Mouse (Mus musculus) CH12.LX (cell line): Measurements from ENCODE around the gene Taar1. TPM values are rescaled to one million over a fixed set of nuclear protein-coding genes. Genes with fewer than 3 reads are reported as not detected.

Source experiments
- DNase-seq: peaks from one replicate; pipeline ENCODE4 v3.0.0-alpha.2; 2013; ENCODE audit errors: extremely low read depth
- H3K27ac ChIP-seq: 2 replicates; pipeline ENCODE4 v1.5.1; 2012; ENCODE audit warnings: low read depth, mild to moderate bottlenecking, control low read depth, moderate library complexity; ENCODE audit not compliant: insufficient read depth
- H3K27me3 ChIP-seq: replicated peaks from 2 replicates; pipeline ENCODE3; 2012; ENCODE audit warnings: inconsistent platforms
- H3K36me3 ChIP-seq, 2 experiments: replicated peaks in 1 of 2; 2 replicates each; pipeline versions ENCODE3 to v1.6.1; 2012; ENCODE audit warnings: inconsistent platforms in 1 of 2, low read length in 1 of 2, mild to moderate bottlenecking in 1 of 2, mixed read lengths in 1 of 2, moderate library complexity in 1 of 2; ENCODE audit not compliant: control insufficient read depth in 1 of 2, insufficient read depth in 1 of 2
- H3K4me1 ChIP-seq, 2 experiments: 2 replicates each; pipeline ENCODE4 v1.6.1; 2012; ENCODE audit warnings: inconsistent platforms in 1 of 2, moderate library complexity in 1 of 2; ENCODE audit not compliant: insufficient read depth in 2 of 2, control insufficient read depth in 1 of 2
- H3K4me2 ChIP-seq: 2 replicates; pipeline ENCODE4 v1.6.1; 2012; ENCODE audit warnings: low read depth, mild to moderate bottlenecking, control low read depth; ENCODE audit not compliant: poor library complexity, insufficient read depth, severe bottlenecking
- H3K4me3 ChIP-seq, 3 experiments: fragments of 150-350 bp in 1 of 3; sonication (generic) in 1 of 3; replicated peaks in 1 of 3; 2 replicates each; pipeline versions ENCODE3 to v1.5.1; 2011 to 2012; ENCODE audit warnings: low read depth in 2 of 3, low read length in 2 of 3, mild to moderate bottlenecking in 2 of 3, moderate library complexity in 2 of 3, control low read depth in 1 of 3, improper control_type of control experiment in 1 of 3, inconsistent platforms in 1 of 3, mixed read lengths in 1 of 3; ENCODE audit not compliant: poor library complexity in 1 of 3
- H3K79me2 ChIP-seq: replicated peaks from 2 replicates; pipeline ENCODE4 v1.6.1; 2012; ENCODE audit warnings: mild to moderate bottlenecking, moderate library complexity; ENCODE audit not compliant: control insufficient read depth, poor library complexity, insufficient read depth, severe bottlenecking; ENCODE audit errors: extremely low read depth
- H3K9ac ChIP-seq: 2 replicates; pipeline ENCODE4 v1.6.1; 2012; ENCODE audit warnings: low read depth, mild to moderate bottlenecking, control low read depth, moderate library complexity; ENCODE audit not compliant: insufficient read depth
- H3K9me3 ChIP-seq: replicated peaks from 2 replicates; pipeline ENCODE3; 2012; ENCODE audit warnings: low read length, inconsistent platforms, mixed read lengths
- CHD1 ChIP-seq: IDR thresholded peaks from 2 replicates; pipeline ENCODE4 v1.6.1; 2012; ENCODE audit warnings: low read depth, low read length, improper control_type of control experiment, inconsistent platforms
- CHD2 ChIP-seq: IDR thresholded peaks from 2 replicates; pipeline ENCODE4 v1.6.1; 2011; ENCODE audit warnings: low read length, improper control_type of control experiment
- CTCF ChIP-seq, 2 experiments: IDR thresholded peaks in 1 of 2; conservative IDR thresholded peaks in 1 of 2; 2 replicates each; pipeline ENCODE4 v1.5.1; 2011 to 2012; ENCODE audit warnings: low read depth in 2 of 2, low read length in 2 of 2, improper control_type of control experiment in 1 of 2, inconsistent platforms in 1 of 2, mild to moderate bottlenecking in 1 of 2, moderate library complexity in 1 of 2
- E2F4 ChIP-seq: IDR thresholded peaks from 2 replicates; pipeline ENCODE4 v1.6.1; 2011; ENCODE audit warnings: low read depth, low read length, improper control_type of control experiment; ENCODE audit not compliant: insufficient replicate concordance
- EP300 ChIP-seq: IDR thresholded peaks from 2 replicates; pipeline ENCODE4 v1.6.1; 2011; ENCODE audit warnings: low read length, improper control_type of control experiment
- ETS1 ChIP-seq: conservative IDR thresholded peaks from 2 replicates; pipeline ENCODE4 v1.6.1; 2012; ENCODE audit warnings: low read depth, mild to moderate bottlenecking, inconsistent platforms, low read length, improper control_type of control experiment, moderate library complexity
- GABPA ChIP-seq: IDR thresholded peaks from 2 replicates; pipeline ENCODE4 v1.6.1; 2012; ENCODE audit warnings: low read depth, low read length, improper control_type of control experiment, inconsistent platforms; ENCODE audit not compliant: insufficient replicate concordance
- HCFC1 ChIP-seq: IDR thresholded peaks from 2 replicates; pipeline ENCODE4 v1.6.1; 2012; ENCODE audit warnings: low read depth, mild to moderate bottlenecking, inconsistent platforms, low read length, improper control_type of control experiment
- IRF4 ChIP-seq: IDR thresholded peaks from 2 replicates; pipeline ENCODE4 v1.6.1; 2014; ENCODE audit warnings: low read depth, mild to moderate bottlenecking, inconsistent platforms, low read length, improper control_type of control experiment
- JUN ChIP-seq: IDR thresholded peaks from 2 replicates; pipeline ENCODE4 v1.6.1; 2011; ENCODE audit warnings: low read depth, mild to moderate bottlenecking, low read length, improper control_type of control experiment, moderate library complexity; ENCODE audit not compliant: insufficient read depth
- MAFK ChIP-seq: IDR thresholded peaks from 2 replicates; pipeline ENCODE4 v1.6.1; 2011; ENCODE audit warnings: low read length, improper control_type of control experiment; ENCODE audit not compliant: insufficient replicate concordance
- MAZ ChIP-seq: IDR thresholded peaks from 2 replicates; pipeline ENCODE4 v1.6.1; 2012; ENCODE audit warnings: low read depth, mild to moderate bottlenecking, inconsistent platforms, low read length, improper control_type of control experiment, moderate library complexity
- MXI1 ChIP-seq: IDR thresholded peaks from 2 replicates; pipeline ENCODE4 v1.6.1; 2011; ENCODE audit warnings: mild to moderate bottlenecking, low read depth, low read length, improper control_type of control experiment
- MYC ChIP-seq: IDR thresholded peaks from 2 replicates; pipeline ENCODE4 v1.6.1; 2011; ENCODE audit warnings: low read depth, mild to moderate bottlenecking, improper control_type of control experiment, low read length
- NELFE ChIP-seq: IDR thresholded peaks from 2 replicates; pipeline ENCODE4 v1.6.1; 2011; ENCODE audit warnings: low read depth, low read length, improper control_type of control experiment
- NRF1 ChIP-seq: IDR thresholded peaks from 2 replicates; pipeline ENCODE4 v1.6.1; 2014; ENCODE audit warnings: low read depth, mild to moderate bottlenecking, inconsistent platforms, low read length, improper control_type of control experiment, moderate library complexity
- POLR2A ChIP-seq: IDR thresholded peaks from 2 replicates; pipeline ENCODE4 v1.6.1; 2011; ENCODE audit warnings: low read depth, mild to moderate bottlenecking, improper control_type of control experiment, low read length
- RAD21 ChIP-seq: IDR thresholded peaks from 2 replicates; pipeline ENCODE4 v1.6.1; 2011; ENCODE audit warnings: low read depth, mild to moderate bottlenecking, low read length, improper control_type of control experiment, moderate library complexity
- SMC3 ChIP-seq: IDR thresholded peaks from 2 replicates; pipeline ENCODE4 v1.6.1; 2011; ENCODE audit warnings: low read depth, low read length, improper control_type of control experiment
- TBP ChIP-seq: conservative IDR thresholded peaks from 2 replicates; pipeline ENCODE4 v1.6.1; 2011; ENCODE audit warnings: low read depth, low read length, improper control_type of control experiment
- USF1 ChIP-seq: IDR thresholded peaks from 2 replicates; pipeline ENCODE4 v1.6.1; 2014; ENCODE audit warnings: low read depth, mild to moderate bottlenecking, inconsistent platforms, low read length, improper control_type of control experiment
- USF2 ChIP-seq: conservative IDR thresholded peaks from 2 replicates; pipeline ENCODE4 v1.6.1; 2011; ENCODE audit warnings: low read depth, low read length, improper control_type of control experiment
- ZC3H11A ChIP-seq: IDR thresholded peaks from 2 replicates; pipeline ENCODE4 v1.6.1; 2012; ENCODE audit warnings: low read depth, mild to moderate bottlenecking, inconsistent platforms, low read length, improper control_type of control experiment
- ZKSCAN1 ChIP-seq: IDR thresholded peaks from 2 replicates; pipeline ENCODE4 v1.6.1; 2012; ENCODE audit warnings: low read depth, inconsistent platforms, low read length, improper control_type of control experiment, borderline replicate concordance
- ZMIZ1 ChIP-seq: IDR thresholded peaks from 2 replicates; pipeline ENCODE4 v1.6.1; 2012; ENCODE audit warnings: low read depth, mild to moderate bottlenecking, inconsistent platforms, low read length, improper control_type of control experiment
- ZNF384 ChIP-seq: IDR thresholded peaks from 2 replicates; pipeline ENCODE4 v1.6.1; 2012; ENCODE audit warnings: low read depth, low read length, improper control_type of control experiment, inconsistent platforms
- dilution Hi-C: fragments of 300-500 bp; cut with MboI; formaldehyde crosslinking; loops from 2 replicates; pipeline ENCODE4 v1.14.3; 2020; ENCODE audit warnings: low sequenced_read_pairs; ENCODE audit not compliant: extremely low pct_unique_long_range_greater_than_20kb, extremely low pct_ligation_motif_present
- in situ Hi-C: fragments of 300-500 bp; cut with MboI; formaldehyde crosslinking; loops from 3 replicates; pipeline ENCODE4 v1.14.3; 2019; ENCODE audit warnings: low sequenced_read_pairs, low pct_ligation_motif_present, low pct_unique_long_range_greater_than_20kb, mixed read lengths
- polyA plus RNA-seq: library from polyadenylated mRNA; unstranded; fragments of >175 nt; gene quantifications from 2 replicates; pipeline ENCODE4 v1.2.1, GENCODE M21; 2012; ENCODE audit warnings: low read depth; ENCODE audit not compliant: insufficient read length
- total RNA-seq, 2 experiments: library from RNA; depleted of rRNA; stranded (reverse); fragments of 300-350 nt in 1 of 2; fragments of >200 nt in 1 of 2; gene quantifications; 2 replicates each; pipeline ENCODE4 v1.2.3; 2012 to 2014

Taar1 gene
- total RNA-seq (2012; rRNA removed) = not detected in 2 replicates
- total RNA-seq (2014; rRNA removed) = not detected in 2 replicates
- not detected in 2 replicates for polyA plus RNA-seq

GRCm38 (mm10) chr10:23920056-23920455 is at the start of gene Taar1:
TSS of gene Taar1 (plus strand) at chr10:23920356.
- Histone ChIP-seq H3K27me3 (no peaks in the 10 kb centered on the region), H3K9me3 (no peaks in the 10 kb centered on the region), H3K4me2 (no peak within 1 kb of the TSS), H3K4me1 (no peaks in the 10 kb centered on the region; a peak in 1 of 4 replicates), H3K79me2 (no peaks in the 10 kb centered on the region), H3K4me3 (no peak within 1 kb of the TSS), H3K36me3 (no peaks in the 10 kb centered on the region), H3K9ac (no peak within 1 kb of the TSS), H3K27ac (no peak within 1 kb of the TSS)
- in situ Hi-C loops (no loop called here), dilution Hi-C loops (no loop called here)
- no peak for TF ChIP-seq POLR2A
- no peak for TF ChIP-seq MAFK
- TF ChIP-seq MYC = no peak
- TF ChIP-seq JUN = no peak
- no peak for TF ChIP-seq NELFE
- no peak for TF ChIP-seq IRF4
- no peak for TF ChIP-seq MAZ
- no peak for TF ChIP-seq CHD2
- no peak for TF ChIP-seq USF2
- TF ChIP-seq HCFC1 = no peak
- TF ChIP-seq MXI1 = no peak
- no peak for TF ChIP-seq ZC3H11A
- TF ChIP-seq ZMIZ1 = no peak
- no peak for TF ChIP-seq NRF1
- TF ChIP-seq CHD1 = no peak
- no peak for TF ChIP-seq ZNF384
- no peak for DNase-seq

- H3K4me2 ChIP-seq = no peak overlapping the region
- H3K9ac ChIP-seq = no peak overlapping the region
- H3K79me2 ChIP-seq = no peaks in the 10 kb centered on the region
- in situ Hi-C loops (no loop called here), dilution Hi-C loops (no loop called here)
- no peak for TF ChIP-seq EP300
- no peak for TF ChIP-seq ZC3H11A
- TF ChIP-seq HCFC1 = no peak
- TF ChIP-seq ZKSCAN1 = no peak
- no peak for TF ChIP-seq USF2
- TF ChIP-seq USF1 = no peak
- no peak for TF ChIP-seq TBP
- TF ChIP-seq SMC3 = peak; percentile 55
- no peak for TF ChIP-seq MXI1
- TF ChIP-seq ETS1 = no peak
- TF ChIP-seq CHD1 = no peak
- peak; percentile 11 for TF ChIP-seq RAD21
- no peak for TF ChIP-seq GABPA
- TF ChIP-seq POLR2A = no peak
- no peak for TF ChIP-seq E2F4
- no peak for TF ChIP-seq NELFE
- TF ChIP-seq IRF4 = no peak
- TF ChIP-seq NRF1 = no peak
- peak in 1 of 2 experiments; percentile 62; a peak in 3 of 4 replicates for TF ChIP-seq CTCF (conservative IDR thresholded peaks at IDR 0.05 in 1 of 2, IDR thresholded peaks at IDR 0.05 in 1 of 2; ENCODE audit: low read depth in 2 of 2, low read length in 2 of 2)
- no peaks in the 10 kb centered on the region for H3K4me1 ChIP-seq
- H3K27me3 ChIP-seq = no peaks in the 10 kb centered on the region
- H3K27ac ChIP-seq = no peak overlapping the region
- peak; percentile 24 for DNase-seq
- H3K9me3 ChIP-seq = peaks cover 2% of the 10 kb centered on the region
- H3K4me3 ChIP-seq = no peak overlapping the region
- H3K36me3 ChIP-seq = no peaks in the 10 kb centered on the region
Observed at GRCm38 (mm10) chr10:23880695-23881094, 39.5 kb upstream of the Taar1 start.
